Mouse (Mus musculus): ENCODE measurements around the gene Tob1.

DNA sequence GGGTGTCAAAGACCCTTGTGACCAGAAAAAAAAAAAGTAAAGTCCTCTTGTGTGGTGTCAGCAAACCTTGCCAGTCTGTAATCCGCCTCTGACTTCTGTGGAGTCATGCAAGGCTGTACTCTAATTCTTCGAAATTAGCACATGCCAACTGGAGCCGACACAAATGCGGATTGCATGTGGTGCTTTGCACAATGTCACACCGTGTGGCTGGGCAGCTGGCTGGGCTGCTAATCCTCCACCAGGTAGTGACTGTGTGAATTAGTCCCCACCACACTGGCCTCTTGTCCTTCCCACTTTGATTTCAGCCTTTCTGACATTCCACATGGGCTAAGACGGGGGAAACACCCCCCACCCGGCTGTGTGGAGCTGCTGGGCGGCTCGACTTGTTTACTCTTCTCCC lies 28.5 kb downstream of the Tob1 start:
- TF ChIP-seq CTCF (IDR thresholded peaks at IDR 0.05; ENCODE audit: low read depth) (no peak), EP300 (IDR thresholded peaks at IDR 0.05; ENCODE audit: low read depth) (no peak)

Measured in liver, postnatal 0 days (tissue).